ENCODE assay signal across 9 mouse cellular contexts in the genomic region with DNA sequence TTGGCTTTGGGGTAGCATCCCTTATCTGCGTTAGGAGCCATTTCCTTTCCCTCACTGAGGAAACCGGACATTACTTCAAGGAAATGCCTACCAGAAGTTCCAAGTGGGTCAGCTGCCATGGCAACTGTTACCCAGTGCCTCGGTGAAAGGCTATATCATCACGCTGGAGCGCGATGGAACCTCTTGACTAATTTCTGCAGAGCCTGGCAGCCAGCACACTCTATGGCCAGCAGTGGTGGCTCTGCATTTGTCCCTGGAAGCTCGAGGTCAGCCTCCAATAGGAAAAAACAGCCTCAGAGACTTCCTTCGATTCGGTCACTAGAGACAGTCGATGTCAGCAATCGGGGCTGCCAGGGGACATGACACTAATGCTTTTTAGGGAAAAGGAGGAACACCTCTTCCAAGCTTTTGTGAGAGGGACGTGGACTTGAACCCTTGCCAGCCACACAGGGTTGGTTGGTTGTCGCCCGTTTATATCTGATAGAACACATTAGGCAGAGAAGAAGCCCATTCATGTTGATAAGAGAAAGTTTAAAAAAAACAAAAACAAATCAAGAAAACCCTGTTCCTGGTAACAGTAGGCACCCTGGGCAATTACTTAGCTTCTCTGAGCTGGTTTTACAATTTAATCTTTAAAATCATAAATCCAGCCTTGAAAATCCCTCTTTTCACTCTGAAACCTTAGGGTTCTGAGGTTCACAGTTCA.
A peak's percentile ranks its signal among the peaks of the same experiment; 100 is the strongest.
DNase-seq lines count a peak whose midpoint lies in the region; ATAC-seq lines count a peak whose summit lies in the region.
"Had no signal": no experiment of that assay in that cellular context is flagged by ENCODE, and none has a peak within 500 bp of the region (broad histone marks: within the 10 kb centered on the region; RNA-seq: fewer than 3 reads in every experiment).

No protein-coding gene starts in this region.

- peak; percentile 47 for DNase-seq in adrenal gland, adult 8-10 months
- no peak for DNase-seq in adrenal gland, adult 18-20 months (ENCODE audit: low spot score in 2 of 2)
- peak; percentile 52 to 59 for DNase-seq in adrenal gland, postnatal 36 days
- peak; percentile 54 for DNase-seq in midbrain, embryonic 14.5 days
- no peak for DNase-seq in left cerebral cortex, adult 8-10 months (ENCODE audit: low spot score in 2 of 2)

- H3K4me2 ChIP-seq in heart, embryonic 11.5 days = peak overlapping the region; percentile 24
- peak overlapping the region; percentile 22; the same call in 1 of the 2 replicates for H3K4me2 ChIP-seq in kidney, embryonic 15.5 days
- H3K4me2 ChIP-seq in midbrain, embryonic 14.5 days (ENCODE audit: low read length) = peak overlapping the region; percentile 22; the same call in 1 of the 2 replicates

- ATAC-seq in heart, embryonic 11.5 days (replicated peaks; ENCODE audit: insufficient number of reproducible peaks, low FRiP score, low TSS enrichment) = peak; percentile 62
- ATAC-seq in kidney, embryonic 15.5 days (replicated peaks; ENCODE audit: low FRiP score) = peak; percentile 47; the same call in 1 of the 2 replicates
- ATAC-seq in midbrain, embryonic 14.5 days (ENCODE audit: low FRiP score, low TSS enrichment) = peak; percentile 62; the same call in 1 of the 2 replicates
- no peak for ATAC-seq in megakaryocyte, adult 5-6 weeks (ENCODE audit: poor library complexity, severe bottlenecking)

- 33% methylated on average over 14 of the region's 14 CpGs for WGBS in heart, embryonic 11.5 days (ENCODE audit: insufficient replicate concordance)
- 46% methylated on average over 14 of the region's 14 CpGs for WGBS in kidney, embryonic 15.5 days
- 23% methylated on average over 14 of the region's 14 CpGs for WGBS in midbrain, embryonic 14.5 days

- H3K36me3 ChIP-seq in heart, embryonic 11.5 days (ENCODE audit: control insufficient read depth, insufficient read depth, low read length) = peaks cover 17% of the 10 kb centered on the region
- H3K36me3 ChIP-seq in kidney, embryonic 15.5 days = peaks cover 21% of the 10 kb centered on the region
- no peaks in the 10 kb centered on the region for H3K36me3 ChIP-seq in midbrain, embryonic 14.5 days (ENCODE audit: control insufficient read depth, insufficient read depth, low read length)

- H3K4me3 ChIP-seq in heart, embryonic 11.5 days (ENCODE audit: low read depth, low read length) = no peak overlapping the region
- no peak overlapping the region for H3K4me3 ChIP-seq in kidney, embryonic 15.5 days (replicated peaks)
- H3K4me3 ChIP-seq in midbrain, embryonic 14.5 days (replicated peaks; ENCODE audit: low read depth, low read length) = no peak overlapping the region
- H3K4me3 ChIP-seq: megakaryocyte, embryonic 14.5 days had no signal

- H3K4me1 ChIP-seq in heart, embryonic 11.5 days (ENCODE audit: control insufficient read depth, insufficient read depth, low read length) = peaks cover 35% of the 10 kb centered on the region
- peaks cover 79% of the 10 kb centered on the region for H3K4me1 ChIP-seq in kidney, embryonic 15.5 days
- H3K4me1 ChIP-seq in midbrain, embryonic 14.5 days (ENCODE audit: control insufficient read depth, insufficient read depth, low read length) = peaks cover 11% of the 10 kb centered on the region
- H3K4me1 ChIP-seq: megakaryocyte, embryonic 14.5 days had no signal

- H3K27ac ChIP-seq in heart, embryonic 11.5 days (ENCODE audit: low read depth, low read length) = peak overlapping the region; percentile 98
- H3K27ac ChIP-seq in kidney, embryonic 15.5 days = peak overlapping the region; percentile 94
- peak overlapping the region; percentile 41; the same call in 1 of the 2 replicates for H3K27ac ChIP-seq in midbrain, embryonic 14.5 days (replicated peaks; ENCODE audit: low read depth, low read length)

- 0 out of 2 replicates have a peak overlapping the region, but pooled peaks have one; percentile 39 for H3K9ac ChIP-seq in heart, embryonic 11.5 days (ENCODE audit: low read depth, low read length)
- no peak overlapping the region for H3K9ac ChIP-seq in kidney, embryonic 15.5 days
- no peak overlapping the region for H3K9ac ChIP-seq in midbrain, embryonic 14.5 days (replicated peaks; ENCODE audit: low read length)

- no peaks in the 10 kb centered on the region for H3K27me3 ChIP-seq in heart, embryonic 11.5 days (ENCODE audit: control insufficient read depth, insufficient read depth, low read length)
- no peaks in the 10 kb centered on the region for H3K27me3 ChIP-seq in kidney, embryonic 15.5 days
- H3K27me3 ChIP-seq in midbrain, embryonic 14.5 days (ENCODE audit: control insufficient read depth, insufficient read depth, low read length) = no peaks in the 10 kb centered on the region

- H3K9me3 ChIP-seq in heart, embryonic 11.5 days (replicated peaks; ENCODE audit: control insufficient read depth, low read length) = no peaks in the 10 kb centered on the region
- H3K9me3 ChIP-seq in kidney, embryonic 15.5 days (replicated peaks) = no peaks in the 10 kb centered on the region
- no peaks in the 10 kb centered on the region for H3K9me3 ChIP-seq in midbrain, embryonic 14.5 days (ENCODE audit: control insufficient read depth, low read length)
- H3K9me3 ChIP-seq: megakaryocyte, embryonic 14.5 days had no signal

Comparison
In these comparisons a context has a peak if more than half of its experiments do, and no peak if none do; other contexts are left out.
1. DNase-seq: peak in adrenal gland, adult 8-10 months (single experiment), adrenal gland, postnatal 36 days (2 of 2) and midbrain, embryonic 14.5 days (single experiment); none in adrenal gland, adult 18-20 months (0 of 2) and left cerebral cortex, adult 8-10 months (0 of 2).
2. H3K27ac ChIP-seq: peak in every context shown above with its lines; median percentile 98 in heart, embryonic 11.5 days; 94 in kidney, embryonic 15.5 days; 41 in midbrain, embryonic 14.5 days.
3. Peak in every context shown above with its lines, with median percentiles within 50 percentile points of each other: H3K4me2 ChIP-seq.